Mouse (Mus musculus) inflammation-experienced regulatory T-cells, adult 6 months (primary cell): ENCODE results near the gene Kat2b. TPM values are rescaled to one million over a fixed set of nuclear protein-coding genes. Genes with fewer than 3 reads are reported as not detected.
A peak's percentile ranks its signal among the peaks of the same experiment; 100 is the strongest.
"Not testable (repeated sequence)": the region's sequence is repeated elsewhere in the genome, so short reads cannot be mapped to it uniquely, and the experiment has no call there.

Source experiments
- ATAC-seq: one replicate; pipeline ENCODE4 v1.8.0; 2017
- polyA plus RNA-seq, 3 experiments: library from polyadenylated mRNA; unstranded; fragments of 100-300 nt; shearing (Covaris generic); gene quantifications; one replicate each; pipeline ENCODE4 v1.2.1; 2017

The Kat2b gene
- polyA plus RNA-seq, 3 experiments from 2014 or later, result 11.4 to 28.7 (median 18.1) TPM

GRCm38 (mm10) chr17:53570361-53570875 lies 3.8 kb downstream of the Kat2b start:
- peak; percentile 33 for ATAC-seq

- not testable (repeated sequence) for ATAC-seq
Observed at GRCm38 (mm10) chr17:53570932-53571331, 4.3 kb downstream of the Kat2b start.

GRCm38 (mm10) chr17:53573019-53573556 lies 6.4 kb downstream of the Kat2b start:
- ATAC-seq, result no peak

GRCm38 (mm10) chr17:53577151-53577550 lies 10.5 kb downstream of the Kat2b start:
- no peak for ATAC-seq

GRCm38 (mm10) chr17:53577754-53578153 lies 11.1 kb downstream of the Kat2b start:
- peak; percentile 75 for ATAC-seq

GRCm38 (mm10) chr17:53578249-53578648 lies 11.6 kb downstream of the Kat2b start:
- no peak for ATAC-seq

- ATAC-seq, result peak; percentile 33
Observed at GRCm38 (mm10) chr17:53578776-53579175, 12.1 kb downstream of the Kat2b start.

GRCm38 (mm10) chr17:53579612-53580011 lies 13.0 kb downstream of the Kat2b start:
- no peak for ATAC-seq

- no peak for ATAC-seq
Observed at GRCm38 (mm10) chr17:53580237-53580636, 13.6 kb downstream of the Kat2b start.

- peak; percentile 33 for ATAC-seq
Observed at GRCm38 (mm10) chr17:53582026-53582585, 15.4 kb downstream of the Kat2b start.

- no peak for ATAC-seq
Observed at GRCm38 (mm10) chr17:53582805-53583204, 16.1 kb downstream of the Kat2b start.

- no peak for ATAC-seq
Observed at GRCm38 (mm10) chr17:53583846-53584579, 17.4 kb downstream of the Kat2b start.

- peak; percentile 75 for ATAC-seq
Observed at GRCm38 (mm10) chr17:53587074-53587851, 20.6 kb downstream of the Kat2b start.

- ATAC-seq, result no peak
Observed at GRCm38 (mm10) chr17:53588097-53588855, 21.6 kb downstream of the Kat2b start.

- ATAC-seq, result no peak
Observed at GRCm38 (mm10) chr17:53590110-53590509, 23.4 kb downstream of the Kat2b start.

GRCm38 (mm10) chr17:53591910-53592309 lies 25.2 kb downstream of the Kat2b start:
- no peak for ATAC-seq

- peak; percentile 27 for ATAC-seq
Observed at GRCm38 (mm10) chr17:53594590-53594989, 27.9 kb downstream of the Kat2b start.

- ATAC-seq, result no peak
Observed at GRCm38 (mm10) chr17:53595527-53595926, 28.9 kb downstream of the Kat2b start.

GRCm38 (mm10) chr17:53596314-53596882 lies 29.7 kb downstream of the Kat2b start:
- no peak for ATAC-seq

- no peak for ATAC-seq
Observed at GRCm38 (mm10) chr17:53596941-53597790, 30.5 kb downstream of the Kat2b start.

GRCm38 (mm10) chr17:53598571-53598970 lies 31.9 kb downstream of the Kat2b start:
- ATAC-seq, result no peak
